Mouse (Mus musculus) kidney, adult 11 months (tissue): ENCODE data around the gene Ethe1.

Source experiments
- DNase-seq: peaks from one replicate; pipeline ENCODE4 v3.0.0; 2022

Gene Ethe1

DNA sequence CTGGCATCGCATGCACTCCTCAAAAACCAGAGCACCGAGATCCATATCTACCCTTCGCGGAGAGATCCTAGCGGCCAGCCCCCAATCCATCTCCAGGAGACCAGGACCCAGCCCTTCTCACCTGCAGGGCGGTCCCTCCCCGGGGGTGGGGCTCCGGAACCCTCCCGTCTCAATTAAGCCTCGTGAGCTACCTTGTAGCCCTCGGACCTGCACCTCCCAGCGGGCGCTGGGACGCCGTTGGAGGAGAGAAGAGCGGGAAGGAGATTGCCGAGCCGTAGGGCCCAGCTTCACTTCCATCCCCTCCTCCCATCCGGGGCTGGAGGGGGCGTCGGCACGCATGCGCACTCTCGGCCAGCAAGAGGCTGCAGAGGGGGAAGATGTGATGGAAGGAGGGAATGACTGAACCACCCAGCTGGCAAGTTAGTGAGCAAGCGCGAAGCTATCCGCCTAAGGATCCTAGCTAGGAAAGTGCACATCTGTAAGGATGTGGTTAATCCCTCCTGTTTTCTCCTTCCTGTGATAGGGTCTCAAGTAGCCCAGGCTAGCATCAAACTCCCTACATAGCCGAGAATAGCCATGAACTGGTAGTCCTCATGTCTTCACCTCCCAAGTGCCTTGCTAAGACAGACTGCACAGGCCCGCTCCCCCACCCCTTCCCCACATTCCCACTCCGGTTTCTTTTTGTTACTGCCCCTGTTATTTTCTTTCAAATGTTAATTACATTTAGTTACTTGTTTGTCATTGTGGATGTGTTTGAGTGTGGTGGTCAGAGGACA lies at the start of gene Ethe1, which contains the start of gene Zfp575:
Gene Ethe1 (plus strand): TSS at position 214 of the 776 bp plus-strand sequence.
Gene Zfp575 (minus strand): TSS at position 312 of the 776 bp plus-strand sequence.
- no peak for DNase-seq

DNA sequence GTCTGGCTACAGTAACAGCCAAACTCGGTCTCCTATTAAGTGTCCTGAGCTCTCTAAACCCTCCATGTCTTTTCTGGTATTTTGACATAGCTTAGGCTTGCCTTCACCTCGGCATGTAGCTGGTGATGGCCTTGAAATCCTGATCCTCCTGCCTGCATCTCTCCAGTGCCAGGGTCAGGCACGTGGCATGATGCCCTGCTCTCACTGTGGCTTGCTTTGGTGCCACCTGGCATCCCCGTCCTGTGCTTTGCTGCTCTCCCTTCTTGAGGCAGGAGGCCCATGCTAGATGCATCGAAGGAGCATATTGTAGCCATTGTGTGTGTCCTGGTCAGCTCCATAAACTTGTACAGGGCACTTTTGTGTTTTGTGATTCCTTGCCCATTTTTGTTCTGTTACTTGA lies 49.8 kb upstream of the Ethe1 start:
- no peak for DNase-seq

DNA sequence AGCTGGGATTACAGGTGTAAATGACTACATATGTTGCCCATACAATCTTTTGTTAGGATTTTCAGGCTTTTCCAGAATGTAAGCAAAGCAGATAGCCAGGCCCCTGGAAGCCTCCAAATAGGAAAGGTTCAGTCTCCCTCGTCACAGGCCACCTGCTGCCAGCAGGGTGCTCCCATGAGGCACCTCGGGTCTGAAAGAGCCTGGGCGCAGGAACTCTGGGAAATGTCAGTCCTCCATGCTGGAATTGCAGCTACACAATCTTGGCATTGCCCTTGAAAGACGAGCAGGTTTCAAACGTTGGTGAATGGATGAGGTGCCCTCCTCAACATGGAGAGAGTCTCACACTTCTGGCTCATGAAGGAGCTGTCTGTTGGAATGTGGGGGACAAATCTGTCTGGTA lies 49.2 kb upstream of the Ethe1 start:
- no peak for DNase-seq

DNA sequence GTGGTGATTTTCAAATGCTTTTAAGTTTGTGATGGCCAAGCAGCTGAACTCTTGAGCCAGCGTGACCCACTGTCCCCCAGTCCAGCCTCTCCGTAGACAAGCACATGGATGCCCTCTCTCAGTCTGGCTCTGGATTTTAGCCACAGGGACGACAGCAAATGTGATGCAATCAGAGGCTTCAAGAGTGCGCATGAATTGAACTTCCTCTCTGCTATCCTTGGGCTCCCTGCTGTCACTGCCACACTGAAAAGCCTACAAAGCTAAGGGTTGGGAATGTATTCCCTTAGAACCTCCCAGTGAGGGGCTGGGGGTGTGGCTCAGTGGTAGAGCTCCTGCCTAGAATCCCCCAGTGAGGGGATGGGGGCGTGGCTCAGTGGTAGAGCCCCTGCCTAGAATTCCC lies 48.6 kb upstream of the Ethe1 start:
- no peak for DNase-seq

- DNase-seq: no peak
Measured at GRCm38 (mm10) chr7:24539686-24540085, 47.7 kb upstream of the Ethe1 start.

- no peak for DNase-seq
Measured at GRCm38 (mm10) chr7:24544506-24544905, 42.8 kb upstream of the Ethe1 start.

DNA sequence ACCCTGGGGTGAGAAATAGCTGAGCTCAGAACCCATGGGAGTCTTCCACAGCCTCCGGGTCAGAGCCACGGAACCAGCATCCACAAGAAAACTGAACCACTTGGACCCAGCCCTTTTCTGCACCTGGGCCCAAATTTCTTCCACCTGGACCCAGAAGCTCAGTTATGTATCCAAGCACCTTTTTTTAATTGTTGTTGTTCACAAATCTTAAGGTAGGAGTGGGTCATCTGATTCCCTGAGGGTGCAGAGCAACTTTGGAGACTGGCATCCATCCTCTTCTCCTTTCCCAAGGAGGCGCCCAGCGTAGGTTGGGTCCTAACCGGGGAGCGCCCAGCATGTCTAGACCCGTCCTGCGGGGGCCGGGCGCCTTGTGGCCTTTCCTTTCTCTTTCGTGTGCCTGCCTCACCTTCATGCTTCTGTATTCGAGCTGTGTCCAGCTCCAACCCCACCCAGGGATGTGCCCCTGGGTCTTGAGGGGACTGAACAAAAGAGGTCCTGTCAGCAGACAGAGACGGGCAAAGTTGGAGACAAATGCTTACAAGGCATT lies 41.2 kb upstream of the Ethe1 start, which contains the start of the genes Pinlyp and Xrcc1:
Gene Pinlyp (minus strand): TSS at position 51 of the 547 bp plus-strand sequence.
Gene Xrcc1 (plus strand): TSS at position 222 of the 547 bp plus-strand sequence.
- DNase-seq: no peak

- peak; percentile 100 for DNase-seq
Measured at GRCm38 (mm10) chr7:24546634-24547389, 40.5 kb upstream of the Ethe1 start.

DNA sequence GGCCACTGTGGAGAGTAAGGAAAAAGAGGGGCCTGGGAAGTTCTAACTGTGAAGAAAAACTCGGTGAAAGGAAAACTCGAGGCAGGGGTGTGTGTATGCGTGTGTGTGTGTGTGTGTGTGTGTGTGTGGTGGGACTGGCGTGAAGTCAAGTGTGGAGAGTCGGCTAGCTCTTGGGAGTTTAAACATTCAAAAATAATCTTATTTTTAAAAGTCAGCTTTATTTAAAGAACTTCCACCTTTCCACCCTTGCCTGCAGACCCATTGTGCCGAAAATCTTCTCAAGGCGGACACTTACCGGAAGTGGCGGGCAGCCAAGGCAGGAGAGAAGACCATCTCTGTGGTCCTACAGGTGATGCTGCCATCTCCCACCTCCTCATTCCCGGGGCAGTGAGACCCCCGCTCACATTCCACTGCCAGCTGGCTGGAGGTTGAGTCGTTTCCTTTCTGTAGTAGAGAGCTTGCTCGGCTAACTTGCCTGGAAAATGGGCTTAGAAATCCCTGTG lies 39.8 kb upstream of the Ethe1 start:
- DNase-seq: no peak

- no peak for DNase-seq
Measured at GRCm38 (mm10) chr7:24551985-24552759, 35.2 kb upstream of the Ethe1 start.

- peak; percentile 60 for DNase-seq
Measured at GRCm38 (mm10) chr7:24555786-24556185, 31.6 kb upstream of the Ethe1 start.

GRCm38 (mm10) chr7:24561450-24561849 lies 25.9 kb upstream of the Ethe1 start:
- DNase-seq: no peak

GRCm38 (mm10) chr7:24563191-24563836 lies 24.0 kb upstream of the Ethe1 start:
- no peak for DNase-seq

- no peak for DNase-seq
Measured at GRCm38 (mm10) chr7:24563837-24564206, 23.5 kb upstream of the Ethe1 start.

GRCm38 (mm10) chr7:24564607-24565265 lies 22.6 kb upstream of the Ethe1 start:
- peak; percentile 53 for DNase-seq

DNA sequence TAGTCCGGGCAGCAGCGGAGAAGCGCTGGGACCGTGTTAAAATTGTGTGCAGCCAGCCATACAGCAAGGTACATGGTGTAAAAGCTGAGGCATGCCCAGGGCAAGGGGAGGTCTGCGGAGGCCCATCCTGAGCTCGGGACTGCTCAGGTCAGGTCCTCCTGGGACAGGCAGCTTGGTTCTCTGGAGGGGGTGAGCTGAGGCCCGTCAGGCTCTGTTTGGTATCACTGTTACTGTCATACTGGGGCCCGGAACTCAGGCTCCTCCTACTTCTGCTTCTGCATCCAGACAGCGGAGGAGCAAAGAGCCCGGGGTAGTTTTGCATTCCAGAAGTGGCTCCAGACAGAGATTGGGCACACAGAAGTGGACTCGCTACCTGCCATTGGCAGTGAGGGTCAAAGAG lies 21.7 kb upstream of the Ethe1 start:
- no peak for DNase-seq

DNA sequence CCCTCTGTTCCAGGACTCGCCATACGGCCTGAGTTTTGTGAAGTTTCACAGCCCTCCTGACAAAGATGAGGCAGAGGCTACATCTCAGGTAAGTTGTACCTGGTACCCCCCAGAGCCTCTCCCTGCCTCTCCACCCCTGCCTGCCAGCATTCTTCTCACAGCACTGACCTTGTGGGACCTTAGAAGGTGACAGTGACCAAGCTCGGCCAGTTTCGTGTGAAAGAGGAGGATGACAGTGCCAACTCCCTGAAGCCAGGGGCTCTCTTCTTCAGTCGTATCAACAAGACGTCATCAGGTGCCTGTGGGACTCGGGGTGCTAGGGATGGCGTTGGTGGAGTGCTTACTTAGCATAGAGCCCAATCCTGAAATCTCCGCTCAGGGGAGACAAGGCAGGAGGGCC lies 21.1 kb upstream of the Ethe1 start:
- no peak for DNase-seq

- DNase-seq: no peak
Measured at GRCm38 (mm10) chr7:24568512-24568911, 18.8 kb upstream of the Ethe1 start.

- no peak for DNase-seq
Measured at GRCm38 (mm10) chr7:24571071-24571470, 16.3 kb upstream of the Ethe1 start.

DNA sequence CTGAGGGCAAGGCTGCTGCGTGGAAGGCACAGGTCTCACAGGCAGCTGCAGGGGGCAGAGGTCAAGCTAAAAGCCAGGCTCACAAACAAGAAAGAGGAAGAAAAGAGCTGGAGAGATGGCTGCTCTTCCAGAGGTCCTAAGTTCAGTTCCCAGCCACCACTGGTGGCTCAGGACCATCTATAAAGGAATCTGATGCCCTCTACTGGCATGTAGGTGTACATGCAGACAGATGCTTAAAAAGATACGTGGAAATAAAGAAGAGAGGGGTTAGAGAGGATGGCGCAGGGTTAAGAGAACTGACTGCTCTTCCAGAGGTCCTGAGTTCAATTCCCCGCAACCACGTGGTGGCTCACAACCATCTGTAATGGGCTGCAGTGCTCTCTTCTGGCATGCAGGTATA lies 14.9 kb upstream of the Ethe1 start:
- DNase-seq: no peak

DNA sequence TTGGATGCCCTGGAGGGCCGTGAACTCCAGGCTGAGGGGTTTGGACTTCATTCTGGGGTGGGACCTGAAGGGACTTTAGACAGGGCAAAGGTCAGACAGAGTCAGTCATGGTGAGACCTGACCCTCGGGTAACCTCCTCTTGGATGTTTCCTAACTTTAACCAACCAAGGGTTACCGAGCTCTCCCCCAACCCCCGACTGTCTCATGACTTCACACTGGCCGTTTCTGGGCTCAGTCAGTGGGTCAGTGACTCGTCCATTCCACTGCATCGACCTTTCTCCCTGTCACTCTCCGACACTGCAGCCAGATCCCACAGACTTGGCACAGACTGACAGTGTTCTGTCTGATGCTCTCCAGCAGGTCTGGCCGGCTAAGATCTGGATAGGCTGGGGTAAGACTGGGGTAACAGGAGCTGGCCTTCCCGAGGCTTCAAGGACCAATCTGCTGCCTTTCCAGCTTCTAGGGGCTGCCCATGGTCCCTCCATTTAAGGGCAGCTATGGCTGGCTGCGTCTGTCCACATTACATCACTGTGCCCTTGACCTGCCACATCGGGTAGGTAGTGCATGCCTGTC lies 13.0 kb upstream of the Ethe1 start:
- DNase-seq: peak; percentile 88
